Mouse (Mus musculus) heart, postnatal 0 days (tissue): ENCODE measurements around the gene Pamr1. TPM values are rescaled to one million over a fixed set of nuclear protein-coding genes. Genes with fewer than 3 reads are reported as not detected.

ENCODE experiments used
- ATAC-seq: fragments of 200-750 bp; cut with Nextera tagmentation; 2 replicates; pipeline ENCODE4 v1.8.0; 2017; ENCODE audit warnings: low read depth, moderate number of reproducible peaks, moderate library complexity; ENCODE audit not compliant: insufficient read depth
- DNase-seq: peaks from one replicate; pipeline ENCODE4 v3.0.0-alpha.2; 2016; ENCODE audit warnings: low spot score
- H3K27ac ChIP-seq: fragments of 300-500 bp; sonication (generic); 2 replicates; pipeline ENCODE4 v1.5.1; 2014; ENCODE audit warnings: low read depth, mild to moderate bottlenecking
- H3K27me3 ChIP-seq: fragments of 300-500 bp; sonication (generic); 2 replicates; pipeline ENCODE4 v1.6.1; 2014; ENCODE audit warnings: low read length, mixed read lengths; ENCODE audit not compliant: control insufficient read depth, insufficient read depth
- H3K36me3 ChIP-seq: fragments of 300-500 bp; sonication (generic); replicated peaks from 2 replicates; pipeline ENCODE4 v1.6.1; 2014; ENCODE audit warnings: low read length, mixed read lengths; ENCODE audit not compliant: control insufficient read depth, insufficient read depth
- H3K4me1 ChIP-seq: fragments of 300-500 bp; sonication (generic); 2 replicates; pipeline ENCODE4 v1.6.1; 2014; ENCODE audit warnings: antibody characterized with exemption; ENCODE audit not compliant: control insufficient read depth, insufficient read depth
- H3K4me2 ChIP-seq: fragments of 300-500 bp; sonication (generic); 2 replicates; pipeline ENCODE4 v1.6.1; 2014; ENCODE audit warnings: low read depth, mild to moderate bottlenecking, low read length, moderate library complexity
- H3K4me3 ChIP-seq: fragments of 300-500 bp; sonication (generic); 2 replicates; pipeline ENCODE4 v1.5.1; 2014; ENCODE audit warnings: low read depth, low read length
- H3K9ac ChIP-seq: fragments of 300-500 bp; sonication (generic); replicated peaks from 2 replicates; pipeline ENCODE4 v1.6.1; 2014; ENCODE audit warnings: low read depth, low read length, mixed read lengths
- H3K9me3 ChIP-seq: fragments of 300-500 bp; sonication (generic); replicated peaks from 2 replicates; pipeline ENCODE4 v1.6.1; 2016; ENCODE audit warnings: low read length; ENCODE audit not compliant: control insufficient read depth
- CTCF ChIP-seq: IDR thresholded peaks from 2 replicates; pipeline ENCODE4 v1.5.1; 2016; ENCODE audit warnings: antibody characterized with exemption, control low read depth, low read depth
- EP300 ChIP-seq: IDR thresholded peaks from 2 replicates; pipeline ENCODE4 v1.6.1; 2016; ENCODE audit warnings: antibody characterized with exemption, low read depth
- WGBS: fragments of 180-500 bp; shearing (Covaris S2); extraction: QIAGEN DNeasy Blood & Tissue Kit; methylation state at CpG from one replicate; pipeline ENCODE4 v1.1.7; 2014; 5-methylcytosine and 5-hydroxymethylcytosine counted together
- polyA plus RNA-seq: library from polyadenylated mRNA; unstranded; fragments of >200 nt; fragmentation: Nextera tagmentation; extraction: Ambion mirVana; gene quantifications from 2 replicates; pipeline ENCODE4 v1.2.1, GENCODE M21; 2015
- total RNA-seq: library from RNA; depleted of rRNA; stranded (reverse); fragments of >200 nt; gene quantifications from 2 replicates; pipeline ENCODE4 v1.2.3, GENCODE M21; 2014; ENCODE audit warnings: low replicate concordance; rRNA removed

The Pamr1 gene
- total and polyA plus RNA-seq, 2 experiments from 2014 or later = 2.7 to 12.1 TPM

GRCm38 (mm10) chr2:102677400-102677799, 127.6 kb downstream of the Pamr1 start:
- Histone ChIP-seq H3K4me3 (no peak overlapping the region), H3K4me2 (no peak overlapping the region), H3K36me3 (no peaks in the 10 kb centered on the region), H3K4me1 (no peaks in the 10 kb centered on the region), H3K9ac (no peak overlapping the region), H3K27ac (no peak overlapping the region), H3K9me3 (no peaks in the 10 kb centered on the region), H3K27me3 (no peaks in the 10 kb centered on the region)
- ATAC-seq = no peak
- WGBS = 76% methylated on average over 6 of the region's 6 CpGs
- no peak for DNase-seq
- TF ChIP-seq EP300 (no peak), CTCF (no peak)

- H3K4me1 ChIP-seq = no peaks in the 10 kb centered on the region
- no peak overlapping the region for H3K9ac ChIP-seq
- 64% methylated on average over 7 of the region's 7 CpGs for WGBS
- ATAC-seq (no peak), DNase-seq (no peak)
- no peaks in the 10 kb centered on the region for H3K9me3 ChIP-seq
- TF ChIP-seq CTCF = no peak
- no peak for TF ChIP-seq EP300
- H3K27ac ChIP-seq = no peak overlapping the region
- H3K27me3 ChIP-seq = no peaks in the 10 kb centered on the region
- H3K4me3 ChIP-seq = no peak overlapping the region
- H3K36me3 ChIP-seq = no peaks in the 10 kb centered on the region
- no peak overlapping the region for H3K4me2 ChIP-seq
Observed at GRCm38 (mm10) chr2:102681351-102681750, 131.5 kb downstream of the Pamr1 start.

- ATAC-seq (no peak), DNase-seq (no peak)
- H3K9me3 ChIP-seq = no peaks in the 10 kb centered on the region
- H3K27ac ChIP-seq = no peak overlapping the region
- TF ChIP-seq CTCF (peak; percentile 69), EP300 (no peak)
- H3K4me1 ChIP-seq = no peaks in the 10 kb centered on the region
- H3K36me3 ChIP-seq = no peaks in the 10 kb centered on the region
- no peak overlapping the region for H3K9ac ChIP-seq
- no peaks in the 10 kb centered on the region for H3K27me3 ChIP-seq
- no peak overlapping the region for H3K4me3 ChIP-seq
- H3K4me2 ChIP-seq = no peak overlapping the region
- 37% methylated on average over 5 of the region's 5 CpGs for WGBS
Observed at GRCm38 (mm10) chr2:102682168-102682567, 132.4 kb downstream of the Pamr1 start.

GRCm38 (mm10) chr2:102685371-102686107, 135.7 kb downstream of the Pamr1 start:
- WGBS = 85% methylated on average over 7 of the region's 7 CpGs
- DNase-seq = peak; percentile 58
- ATAC-seq = peak; percentile 41; the same call in 1 of the 2 replicates

GRCm38 (mm10) chr2:102686108-102686450, 136.3 kb downstream of the Pamr1 start:
- Histone ChIP-seq H3K36me3 (no peaks in the 10 kb centered on the region), H3K9ac (no peak overlapping the region), H3K4me1 (no peaks in the 10 kb centered on the region), H3K4me3 (no peak overlapping the region), H3K27ac (no peak overlapping the region), H3K9me3 (no peaks in the 10 kb centered on the region), H3K27me3 (no peaks in the 10 kb centered on the region), H3K4me2 (no peak overlapping the region)
- 60% methylated on average over 9 of the region's 9 CpGs for WGBS
- ATAC-seq = no peak
- TF ChIP-seq CTCF = no peak
- no peak for TF ChIP-seq EP300
- DNase-seq = no peak

More at GRCm38 (mm10) chr2:102685371-102686107, 135.7 kb downstream of the Pamr1 start:
- no peaks in the 10 kb centered on the region for H3K36me3 ChIP-seq
- no peaks in the 10 kb centered on the region for H3K9me3 ChIP-seq
- H3K4me1 ChIP-seq = no peaks in the 10 kb centered on the region
- no peak overlapping the region for H3K4me2 ChIP-seq
- no peaks in the 10 kb centered on the region for H3K27me3 ChIP-seq
- H3K9ac ChIP-seq = no peak overlapping the region
- H3K4me3 ChIP-seq = no peak overlapping the region
- H3K27ac ChIP-seq = no peak overlapping the region
- TF ChIP-seq EP300 = no peak
- TF ChIP-seq CTCF = peak; percentile 71

Other genes with a start within 250 kb of the Pamr1 start
- 23.0 and 29.5 TPM in 2 replicates for gene Trim44, start 142.2 kb upstream of the Pamr1 start, total RNA-seq
- gene Trim44, start 142.2 kb upstream of the Pamr1 start, polyA plus RNA-seq = 9.9 and 10.9 TPM in 2 replicates
- 2.7 and 7.1 TPM in 2 replicates for gene Fjx1, start 97.5 kb upstream of the Pamr1 start, total RNA-seq
- gene Fjx1, start 97.5 kb upstream of the Pamr1 start, polyA plus RNA-seq = 0.74 and 0.75 TPM in 2 replicates
- 0.19 and 0.42 TPM in 2 replicates for gene Slc1a2, start 108.6 kb downstream of the Pamr1 start, total RNA-seq
- gene Slc1a2, start 108.6 kb downstream of the Pamr1 start, polyA plus RNA-seq = 0.08 and 0.15 TPM in 2 replicates